Mouse (Mus musculus) heart, embryonic 10.5 days (tissue): Measurements from ENCODE around the gene Cryba4. TPM values are rescaled to one million over a fixed set of nuclear protein-coding genes. Genes with fewer than 3 reads are reported as not detected.
A peak's percentile ranks its signal among the peaks of the same experiment; 100 is the strongest.

Source experiments
- DNase-seq: peaks from one replicate; pipeline ENCODE4 v3.0.0-alpha.2; 2017; ENCODE audit warnings: low spot score
- H3K27ac ChIP-seq: fragments of 300-500 bp; sonication (generic); 2 replicates; pipeline ENCODE4 v1.5.1; 2016; ENCODE audit warnings: mild to moderate bottlenecking
- H3K27me3 ChIP-seq: fragments of 300-500 bp; sonication (generic); 2 replicates; pipeline ENCODE4 v1.6.1; 2016; ENCODE audit warnings: mild to moderate bottlenecking; ENCODE audit not compliant: poor library complexity, insufficient read depth, severe bottlenecking
- H3K36me3 ChIP-seq: fragments of 300-500 bp; sonication (generic); 2 replicates; pipeline ENCODE4 v1.6.1; 2016; ENCODE audit warnings: mild to moderate bottlenecking, moderate library complexity
- H3K4me1 ChIP-seq: fragments of 300-500 bp; sonication (generic); 2 replicates; pipeline ENCODE4 v1.6.1; 2016; ENCODE audit warnings: mild to moderate bottlenecking
- H3K4me3 ChIP-seq: fragments of 300-500 bp; sonication (generic); 2 replicates; pipeline ENCODE4 v1.5.1; 2016; ENCODE audit warnings: mild to moderate bottlenecking, moderate library complexity
- H3K9me3 ChIP-seq: fragments of 300-500 bp; sonication (generic); 2 replicates; pipeline ENCODE4 v1.6.1; 2016; ENCODE audit warnings: mild to moderate bottlenecking, moderate library complexity
- whole genome bisulfite sequencing: fragments of 180-500 bp; shearing (Covaris S2); methylation state at CpG from one replicate; pipeline ENCODE4 v1.1.7; 2016; 5-methylcytosine and 5-hydroxymethylcytosine counted together
- polyA plus RNA-seq: library from polyadenylated mRNA; unstranded; fragments of >200 nt; fragmentation: Nextera tagmentation; extraction: Ambion mirVana; gene quantifications from 2 replicates; pipeline ENCODE4 v1.2.1, GENCODE M21; 2016

Gene Cryba4
- 0.20 TPM in 1 of 2 replicates, not detected in the other for polyA plus RNA-seq

GRCm38 (mm10) chr5:112252400-112252799, at the start of gene Cryba4:
Gene Cryba4 (minus strand): TSS chr5:112252518.
- peaks cover 17% of the 10 kb centered on the region for H3K4me1 ChIP-seq
- H3K27me3 ChIP-seq: peaks cover 77% of the 10 kb centered on the region
- no peak within 1 kb of the TSS for H3K4me3 ChIP-seq
- no peak for DNase-seq
- no peaks in the 10 kb centered on the region for H3K9me3 ChIP-seq
- no peaks in the 10 kb centered on the region for H3K36me3 ChIP-seq
- WGBS: 62% methylated on average over 2 of the region's 2 CpGs
- H3K27ac ChIP-seq: 0 out of 2 replicates have a peak within 1 kb of the TSS, but pooled peaks have one; percentile 29

- Histone ChIP-seq H3K9me3 (no peaks in the 10 kb centered on the region), H3K4me1 (peaks cover 43% of the 10 kb centered on the region), H3K36me3 (peaks cover 14% of the 10 kb centered on the region; the same call in 1 of the 2 replicates), H3K4me3 (no peak overlapping the region), H3K27me3 (no peaks in the 10 kb centered on the region; the same call in 1 of the 2 replicates), H3K27ac (no peak overlapping the region; the same call in 1 of the 2 replicates)
- no peak for DNase-seq
- 74% methylated on average over 4 of the region's 4 CpGs for WGBS
Measured at GRCm38 (mm10) chr5:112301694-112302093, 49.4 kb upstream of the Cryba4 start.

GRCm38 (mm10) chr5:112300721-112301308, 48.5 kb upstream of the Cryba4 start:
- Histone ChIP-seq H3K4me1 (peaks cover 51% of the 10 kb centered on the region), H3K36me3 (peaks cover 14% of the 10 kb centered on the region; the same call in 1 of the 2 replicates), H3K9me3 (no peaks in the 10 kb centered on the region), H3K27me3 (no peaks in the 10 kb centered on the region; the same call in 1 of the 2 replicates), H3K27ac (no peak overlapping the region), H3K4me3 (no peak overlapping the region)
- WGBS: 86% methylated on average over 6 of the region's 6 CpGs
- DNase-seq: no peak

- peaks cover 58% of the 10 kb centered on the region for H3K4me1 ChIP-seq
- 83% methylated on average over 2 of the region's 2 CpGs for WGBS
- H3K27me3 ChIP-seq: no peaks in the 10 kb centered on the region; the same call in 1 of the 2 replicates
- H3K27ac ChIP-seq: peak overlapping the region; percentile 48; the same call in 1 of the 2 replicates
- H3K4me3 ChIP-seq: no peak overlapping the region
- H3K36me3 ChIP-seq: peaks cover 8% of the 10 kb centered on the region; the same call in 1 of the 2 replicates
- DNase-seq: no peak
- H3K9me3 ChIP-seq: no peaks in the 10 kb centered on the region
Measured at GRCm38 (mm10) chr5:112300112-112300511, 47.8 kb upstream of the Cryba4 start.

GRCm38 (mm10) chr5:112299399-112299798, 47.1 kb upstream of the Cryba4 start:
- peaks cover 65% of the 10 kb centered on the region for H3K4me1 ChIP-seq
- WGBS: 83% methylated on average over 4 of the region's 4 CpGs
- no peaks in the 10 kb centered on the region for H3K9me3 ChIP-seq
- peak overlapping the region; percentile 48 for H3K27ac ChIP-seq
- H3K4me3 ChIP-seq: no peak overlapping the region
- no peaks in the 10 kb centered on the region; the same call in 1 of the 2 replicates for H3K27me3 ChIP-seq
- H3K36me3 ChIP-seq: peaks cover under 1% of the 10 kb centered on the region; the same call in 1 of the 2 replicates
- no peak for DNase-seq

- no peak for DNase-seq
- peaks cover 66% of the 10 kb centered on the region for H3K4me1 ChIP-seq
- peak overlapping the region; percentile 47 for H3K27ac ChIP-seq
- no peaks in the 10 kb centered on the region; the same call in 1 of the 2 replicates for H3K27me3 ChIP-seq
- H3K9me3 ChIP-seq: no peaks in the 10 kb centered on the region
- no peak overlapping the region for H3K4me3 ChIP-seq
- no peaks in the 10 kb centered on the region for H3K36me3 ChIP-seq
- 78% methylated on average over 12 of the region's 12 CpGs for whole genome bisulfite sequencing
Measured at GRCm38 (mm10) chr5:112298226-112298988, 46.1 kb upstream of the Cryba4 start.

GRCm38 (mm10) chr5:112297257-112297656, 44.9 kb upstream of the Cryba4 start:
- Histone ChIP-seq H3K4me3 (no peak overlapping the region), H3K4me1 (peaks cover 73% of the 10 kb centered on the region), H3K36me3 (no peaks in the 10 kb centered on the region), H3K27ac (peak overlapping the region; percentile 7; the same call in 1 of the 2 replicates), H3K9me3 (no peaks in the 10 kb centered on the region), H3K27me3 (no peaks in the 10 kb centered on the region; the same call in 1 of the 2 replicates)
- WGBS: 64% methylated on average over 2 of the region's 2 CpGs
- DNase-seq: no peak

GRCm38 (mm10) chr5:112296404-112297181, 44.3 kb upstream of the Cryba4 start:
- Histone ChIP-seq H3K4me3 (no peak overlapping the region), H3K36me3 (no peaks in the 10 kb centered on the region), H3K4me1 (peaks cover 67% of the 10 kb centered on the region), H3K9me3 (no peaks in the 10 kb centered on the region), H3K27me3 (no peaks in the 10 kb centered on the region; the same call in 1 of the 2 replicates), H3K27ac (peak overlapping the region; percentile 31; the same call in 1 of the 2 replicates)
- DNase-seq: no peak
- 75% methylated on average over 6 of the region's 6 CpGs for WGBS

GRCm38 (mm10) chr5:112295564-112295963, 43.2 kb upstream of the Cryba4 start:
- 67% methylated on average over 8 of the region's 8 CpGs for WGBS
- H3K4me1 ChIP-seq: peaks cover 64% of the 10 kb centered on the region

GRCm38 (mm10) chr5:112295162-112295561, 42.8 kb upstream of the Cryba4 start:
- H3K4me3 ChIP-seq: no peak overlapping the region
- WGBS: 33% methylated on average over 8 of the region's 8 CpGs
- no peaks in the 10 kb centered on the region; the same call in 1 of the 2 replicates for H3K27me3 ChIP-seq
- no peaks in the 10 kb centered on the region for H3K36me3 ChIP-seq
- H3K4me1 ChIP-seq: peaks cover 60% of the 10 kb centered on the region
- no peak for DNase-seq
- no peaks in the 10 kb centered on the region for H3K9me3 ChIP-seq
- H3K27ac ChIP-seq: 0 out of 2 replicates have a peak overlapping the region, but pooled peaks have one; percentile 31

More at GRCm38 (mm10) chr5:112295564-112295963, 43.2 kb upstream of the Cryba4 start:
- Histone ChIP-seq H3K27me3 (no peaks in the 10 kb centered on the region; the same call in 1 of the 2 replicates), H3K36me3 (no peaks in the 10 kb centered on the region), H3K4me3 (no peak overlapping the region), H3K27ac (no peak overlapping the region), H3K9me3 (no peaks in the 10 kb centered on the region)
- no peak for DNase-seq

GRCm38 (mm10) chr5:112294696-112295095, 42.4 kb upstream of the Cryba4 start:
- Histone ChIP-seq H3K27ac (peak overlapping the region; percentile 31; the same call in 1 of the 2 replicates), H3K36me3 (no peaks in the 10 kb centered on the region), H3K4me3 (no peak overlapping the region), H3K27me3 (no peaks in the 10 kb centered on the region; the same call in 1 of the 2 replicates), H3K9me3 (no peaks in the 10 kb centered on the region), H3K4me1 (peaks cover 61% of the 10 kb centered on the region)
- no peak for DNase-seq
- 72% methylated on average over 4 of the region's 4 CpGs for WGBS

GRCm38 (mm10) chr5:112293800-112294199, 41.5 kb upstream of the Cryba4 start:
- H3K4me1 ChIP-seq: peaks cover 60% of the 10 kb centered on the region
- no peak overlapping the region for H3K4me3 ChIP-seq
- no peaks in the 10 kb centered on the region for H3K36me3 ChIP-seq
- H3K27me3 ChIP-seq: no peaks in the 10 kb centered on the region; the same call in 1 of the 2 replicates
- no peak overlapping the region for H3K27ac ChIP-seq
- DNase-seq: no peak
- no peaks in the 10 kb centered on the region for H3K9me3 ChIP-seq
- WGBS: 64% methylated on average over 2 of the region's 2 CpGs
